Mouse (Mus musculus) macrophage (primary cell): ENCODE results near the gene Macf1. TPM values are rescaled to one million over a fixed set of nuclear protein-coding genes. Genes with fewer than 3 reads are reported as not detected.

ENCODE experiments used
- H3K27ac ChIP-seq: fragments of 350-480 bp; formaldehyde crosslinking; 2 replicates; pipeline ENCODE4 v1.9.0; 2021
- H3K36me3 ChIP-seq: fragments of 350-480 bp; formaldehyde crosslinking; 2 replicates; pipeline ENCODE4 v1.9.0; 2021; ENCODE audit errors: inconsistent target
- H3K4me3 ChIP-seq: fragments of 350-480 bp; formaldehyde crosslinking; 2 replicates; pipeline ENCODE4 v1.9.0; 2021; ENCODE audit errors: inconsistent target
- H3K79me2 ChIP-seq: fragments of 350-480 bp; formaldehyde crosslinking; 2 replicates; pipeline ENCODE4 v1.9.0; 2021; ENCODE audit errors: inconsistent target
- WGBS: methylation state at CpG from one replicate; pipeline ENCODE4 v1.1.7; 2026; ENCODE audit warnings: inconsistent platforms; ENCODE audit not compliant: missing documents; 5-methylcytosine and 5-hydroxymethylcytosine counted together
- polyA plus RNA-seq: library from polyadenylated mRNA; stranded (reverse); fragments of 250-400 nt; gene quantifications from 3 replicates; pipeline ENCODE4 v1.2.4, GENCODE M21; 2018; ENCODE audit warnings: inconsistent platforms

The Macf1 gene
- polyA plus RNA-seq, 1 experiment from 2014 or later = 144 TPM

DNA sequence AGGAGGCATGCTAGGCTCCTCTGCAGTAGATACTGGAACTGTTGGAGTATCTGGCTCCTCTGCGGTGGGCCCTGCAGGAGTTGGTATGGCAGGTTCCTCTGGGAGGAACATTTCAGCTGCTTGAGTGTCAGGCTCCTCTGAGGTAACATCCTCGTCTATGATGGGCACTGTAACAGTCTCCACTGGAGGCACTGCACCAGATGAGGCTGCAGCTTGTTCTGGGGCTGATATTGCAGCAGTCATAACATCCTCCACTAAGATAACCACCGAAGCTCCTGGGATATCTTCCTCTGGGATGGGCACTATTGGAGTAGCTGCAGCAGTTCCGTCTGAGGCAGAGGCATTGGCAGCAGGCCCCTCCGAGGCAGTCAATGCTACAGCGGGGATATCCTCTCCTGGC, 276.4 kb downstream of the Macf1 start:
- peaks cover 5% of the 10 kb centered on the region; the same call in 1 of the 2 replicates for H3K36me3 ChIP-seq
- WGBS = 89% methylated on average over 6 of the region's 6 CpGs
- no peak overlapping the region for H3K27ac ChIP-seq
- no peak overlapping the region for H3K4me3 ChIP-seq
- peaks cover 70% of the 10 kb centered on the region for H3K79me2 ChIP-seq

DNA sequence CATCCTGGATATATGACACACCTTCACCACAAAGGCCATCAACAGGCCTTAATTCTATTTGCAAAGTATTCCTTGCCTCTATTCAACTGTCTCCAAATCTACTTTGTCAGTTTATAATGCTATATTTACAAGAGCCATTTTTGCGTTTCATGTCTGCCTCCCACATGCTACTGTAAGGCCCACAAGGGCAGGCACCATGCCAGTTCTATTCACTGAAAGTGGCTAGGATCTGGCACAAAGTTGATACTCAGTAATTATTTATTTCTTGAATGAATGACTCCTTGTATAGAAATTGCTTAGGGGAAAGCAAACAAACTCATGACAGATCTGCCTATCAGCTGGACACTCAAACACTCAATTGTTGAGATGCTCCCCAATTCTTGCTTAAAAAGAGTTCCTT, 280.1 kb downstream of the Macf1 start:
- H3K4me3 ChIP-seq = no peak overlapping the region
- H3K36me3 ChIP-seq = peaks cover 27% of the 10 kb centered on the region
- H3K79me2 ChIP-seq = peaks cover 50% of the 10 kb centered on the region
- H3K27ac ChIP-seq = no peak overlapping the region
- 100% methylated on average over 1 of the region's 1 CpGs for WGBS

DNA sequence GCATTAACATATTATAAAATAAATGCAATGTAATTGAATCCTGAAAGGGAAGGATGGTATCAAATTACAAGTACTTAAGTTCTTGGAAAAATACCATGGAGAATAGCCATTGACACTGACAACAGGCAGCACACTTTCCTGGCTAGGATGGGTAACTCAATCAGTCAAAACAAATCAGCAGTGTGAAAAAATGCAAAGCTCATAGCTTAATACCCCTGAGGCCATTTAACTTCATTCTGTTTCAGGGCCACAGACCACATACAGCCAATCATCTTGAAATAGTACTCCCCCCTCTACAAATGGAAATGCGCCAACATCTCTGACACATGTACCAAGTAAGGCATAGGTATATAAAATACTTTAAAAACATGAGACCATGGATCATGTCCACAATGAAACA, 281.9 kb downstream of the Macf1 start:
- Histone ChIP-seq H3K4me3 (no peak overlapping the region), H3K27ac (no peak overlapping the region), H3K36me3 (peaks cover 36% of the 10 kb centered on the region), H3K79me2 (peaks cover 32% of the 10 kb centered on the region)
- 100% methylated on average over 1 of the region's 1 CpGs for WGBS

DNA sequence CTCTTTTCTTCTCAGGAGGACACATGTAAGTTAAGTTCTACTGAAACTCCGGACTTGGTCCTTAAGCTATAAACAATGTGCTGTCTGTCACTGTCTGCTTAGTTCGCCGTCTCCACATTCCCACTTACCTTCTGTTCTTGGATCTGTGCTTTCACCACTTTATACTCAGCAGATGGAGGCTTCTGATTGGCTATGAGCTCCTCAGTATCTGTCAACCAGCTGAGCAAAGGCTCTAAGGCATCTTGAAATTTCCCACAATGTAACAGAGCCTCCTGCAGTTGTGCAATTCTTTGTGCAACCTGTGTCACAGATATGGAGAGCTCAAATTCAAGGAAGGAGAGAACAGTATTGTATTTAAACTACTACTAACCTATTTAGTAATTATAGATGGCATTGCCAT, 282.9 kb downstream of the Macf1 start:
- H3K4me3 ChIP-seq = no peak overlapping the region
- no peak overlapping the region for H3K27ac ChIP-seq
- peaks cover 46% of the 10 kb centered on the region for H3K36me3 ChIP-seq
- WGBS = 88% methylated on average over 3 of the region's 3 CpGs
- peaks cover 22% of the 10 kb centered on the region for H3K79me2 ChIP-seq

DNA sequence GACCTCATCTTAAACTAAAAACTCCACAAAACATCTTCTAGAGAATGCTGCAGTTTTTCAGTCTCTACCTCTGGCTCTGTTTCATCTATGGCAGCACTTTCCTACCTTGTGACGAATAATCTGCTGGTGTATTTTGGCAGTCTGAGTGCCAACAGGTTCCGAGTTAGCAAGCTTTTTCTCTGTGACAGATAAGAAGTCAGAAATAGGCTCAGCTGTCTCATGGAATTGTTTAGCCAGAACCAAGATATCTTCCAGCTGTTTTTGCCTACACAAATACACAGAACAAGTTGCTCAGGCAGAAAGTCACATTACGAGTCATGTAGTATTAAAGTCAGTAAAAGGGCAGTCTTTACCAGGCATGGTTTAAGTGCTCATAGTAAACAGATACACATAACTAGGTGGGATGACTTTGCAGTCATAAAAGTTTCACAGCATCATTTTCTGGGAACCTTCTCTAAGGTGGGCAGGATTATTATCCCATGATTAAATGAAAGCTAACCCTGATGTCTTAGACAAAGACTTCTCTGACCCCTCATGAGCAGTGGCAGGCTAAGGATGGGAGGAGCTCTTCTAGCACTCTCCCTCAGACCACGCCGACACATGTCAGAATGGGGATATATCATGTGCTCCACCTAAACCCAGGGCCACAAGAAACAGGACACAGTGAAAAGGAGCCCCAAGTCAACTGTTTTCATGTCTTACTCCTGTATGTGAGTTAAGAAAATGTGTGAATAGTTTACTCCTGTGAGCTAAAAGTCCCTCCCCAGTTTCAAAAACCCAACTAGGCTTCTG, 286.3 kb downstream of the Macf1 start:
- Histone ChIP-seq H3K36me3 (peaks cover 72% of the 10 kb centered on the region), H3K4me3 (no peak overlapping the region), H3K27ac (no peak overlapping the region), H3K79me2 (no peaks in the 10 kb centered on the region)
- 98% methylated on average over 5 of the region's 5 CpGs for WGBS

DNA sequence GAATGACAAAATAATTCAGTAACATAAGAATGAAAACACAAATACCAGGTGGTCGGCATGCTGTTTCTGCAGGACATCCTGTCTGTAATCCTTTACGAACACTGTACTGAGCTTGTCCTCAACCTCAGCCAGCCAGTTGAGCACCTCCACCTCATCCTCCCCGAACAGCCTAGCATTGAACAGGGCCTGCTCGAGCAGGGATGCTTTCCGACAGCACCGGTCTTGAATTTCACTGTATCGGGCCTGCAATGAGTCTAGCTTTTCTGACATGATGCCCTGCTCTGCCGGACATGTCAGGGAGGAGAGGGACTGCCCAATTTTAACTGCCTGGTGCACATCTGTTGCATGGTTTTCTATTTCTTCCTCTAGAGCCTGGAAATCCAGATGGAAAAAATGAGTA, 287.1 kb downstream of the Macf1 start:
- 97% methylated on average over 8 of the region's 8 CpGs for WGBS
- peaks cover 72% of the 10 kb centered on the region for H3K36me3 ChIP-seq

DNA sequence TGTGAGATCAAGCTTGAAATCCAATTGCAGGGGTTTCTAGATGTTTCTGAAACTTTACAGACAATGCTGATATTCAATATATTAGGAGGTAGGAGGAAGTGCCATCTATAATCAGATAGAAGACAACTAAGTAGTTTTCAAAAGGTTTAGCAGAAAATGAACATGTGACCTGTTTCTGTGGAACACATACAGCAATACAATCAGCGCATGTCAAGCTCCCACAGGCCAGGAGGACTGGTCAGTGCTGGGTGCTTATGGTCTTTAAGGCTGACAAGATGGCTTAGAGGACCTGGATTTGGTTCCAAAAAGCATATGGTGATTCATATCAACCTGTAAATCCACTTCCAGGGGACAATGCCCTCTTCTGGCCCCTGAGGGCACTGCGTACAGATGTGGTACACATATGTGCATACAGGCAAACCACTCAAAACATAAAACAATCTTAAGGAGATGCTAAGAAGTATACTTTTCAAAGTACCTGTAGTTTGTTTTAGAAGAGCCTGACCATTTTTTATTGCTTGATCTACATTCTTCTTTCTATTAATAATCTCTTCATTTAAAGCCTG, 288.6 kb downstream of the Macf1 start:
- 95% methylated on average over 2 of the region's 2 CpGs for WGBS
- peaks cover 74% of the 10 kb centered on the region for H3K36me3 ChIP-seq

More for the DNA sequence above, 287.1 kb downstream of the Macf1 start:
- Histone ChIP-seq H3K4me3 (no peak overlapping the region), H3K79me2 (no peaks in the 10 kb centered on the region), H3K27ac (no peak overlapping the region)

DNA sequence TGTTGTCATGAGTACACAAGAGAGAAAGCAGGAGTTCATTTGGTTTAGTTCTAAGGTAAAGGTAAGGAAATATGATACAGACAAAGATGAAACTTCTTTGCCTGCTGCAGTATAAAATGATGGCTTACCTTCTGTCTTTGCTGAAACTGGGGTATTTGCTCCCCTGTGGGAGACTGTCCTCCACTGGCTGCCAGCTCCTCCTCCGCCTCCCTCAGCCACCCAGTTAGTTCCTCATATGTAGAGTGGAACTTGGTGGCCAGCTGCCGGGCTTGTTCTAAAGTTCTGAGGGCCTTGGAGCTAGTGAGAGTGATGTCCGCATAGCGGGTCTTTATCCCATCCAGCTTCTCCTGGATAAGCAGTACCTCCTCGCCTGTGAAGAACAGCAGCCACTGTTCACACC, 289.3 kb downstream of the Macf1 start:
- no peak overlapping the region for H3K4me3 ChIP-seq
- H3K79me2 ChIP-seq = no peaks in the 10 kb centered on the region
- H3K27ac ChIP-seq = no peak overlapping the region
- peaks cover 74% of the 10 kb centered on the region for H3K36me3 ChIP-seq
- 85% methylated on average over 5 of the region's 5 CpGs for WGBS

More for the DNA sequence above, 288.6 kb downstream of the Macf1 start:
- H3K4me3 ChIP-seq = no peak overlapping the region
- no peaks in the 10 kb centered on the region for H3K79me2 ChIP-seq
- no peak overlapping the region for H3K27ac ChIP-seq

DNA sequence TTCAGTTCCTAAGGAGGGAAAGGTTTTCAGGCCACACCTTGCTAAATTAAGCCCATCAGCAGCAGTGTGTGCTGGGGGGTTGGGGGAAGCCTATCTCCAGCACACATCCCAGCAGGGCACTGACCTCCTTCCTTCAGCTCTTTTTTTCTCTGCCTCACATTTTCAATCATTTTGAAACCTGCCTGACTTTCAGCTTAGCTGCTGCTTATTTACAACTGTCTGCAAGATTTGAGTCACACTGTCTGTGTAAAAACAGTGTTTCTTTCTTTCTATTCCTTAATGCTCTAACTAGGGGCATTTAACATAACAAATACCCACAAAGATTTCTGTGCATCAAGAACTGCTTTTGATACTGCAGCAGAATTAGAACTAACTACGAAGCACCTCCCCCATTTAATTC, 289.9 kb downstream of the Macf1 start:
- H3K27ac ChIP-seq = no peak overlapping the region
- peaks cover 75% of the 10 kb centered on the region for H3K36me3 ChIP-seq
- no peaks in the 10 kb centered on the region for H3K79me2 ChIP-seq
- 73% methylated on average over 1 of the region's 1 CpGs for WGBS
- no peak overlapping the region for H3K4me3 ChIP-seq

DNA sequence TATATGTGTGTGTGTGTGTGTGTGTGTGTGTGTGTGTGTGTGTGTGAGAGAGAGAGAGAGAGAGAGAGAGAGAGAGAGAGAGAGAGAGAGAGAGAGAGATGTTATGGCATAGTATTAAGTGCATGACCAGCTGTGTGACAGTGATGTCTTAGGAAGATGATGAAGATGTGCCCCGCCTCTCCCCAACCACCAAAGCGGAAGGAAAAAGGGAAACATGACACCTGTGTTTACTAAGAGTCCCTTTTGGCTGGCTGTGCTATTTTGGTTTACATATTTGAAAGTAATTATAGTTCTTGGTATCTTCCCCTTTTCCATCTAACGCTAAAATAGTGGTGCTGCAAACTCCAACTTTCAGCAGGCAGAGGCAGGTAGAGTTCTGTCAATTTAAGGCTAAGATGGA, 291.2 kb downstream of the Macf1 start:
- Histone ChIP-seq H3K79me2 (no peaks in the 10 kb centered on the region), H3K36me3 (peaks cover 77% of the 10 kb centered on the region), H3K4me3 (no peak overlapping the region), H3K27ac (no peak overlapping the region)
- 96% methylated on average over 3 of the region's 3 CpGs for WGBS

DNA sequence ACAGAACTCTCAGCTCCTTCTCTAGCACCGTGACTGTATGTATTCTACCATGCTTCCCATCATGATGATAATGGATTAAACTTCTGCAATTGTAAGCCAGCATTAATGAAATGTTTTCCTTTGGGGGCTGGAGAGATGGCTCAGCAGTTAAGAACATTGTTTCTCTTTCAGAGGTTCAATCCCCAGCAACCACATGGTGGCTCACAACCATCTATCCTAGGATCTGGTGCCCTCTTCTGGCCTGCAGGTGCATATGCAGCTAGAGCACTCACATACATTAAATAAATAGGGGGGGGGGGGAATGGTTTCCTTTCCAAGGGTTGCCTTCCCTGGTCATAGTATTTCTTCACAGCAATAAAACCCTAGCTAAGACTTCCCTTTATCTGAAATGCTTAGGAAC, 292.0 kb downstream of the Macf1 start:
- Histone ChIP-seq H3K4me3 (no peak overlapping the region), H3K36me3 (peaks cover 77% of the 10 kb centered on the region), H3K27ac (no peak overlapping the region), H3K79me2 (no peaks in the 10 kb centered on the region)
- 100% methylated on average over 1 of the region's 1 CpGs for WGBS

DNA sequence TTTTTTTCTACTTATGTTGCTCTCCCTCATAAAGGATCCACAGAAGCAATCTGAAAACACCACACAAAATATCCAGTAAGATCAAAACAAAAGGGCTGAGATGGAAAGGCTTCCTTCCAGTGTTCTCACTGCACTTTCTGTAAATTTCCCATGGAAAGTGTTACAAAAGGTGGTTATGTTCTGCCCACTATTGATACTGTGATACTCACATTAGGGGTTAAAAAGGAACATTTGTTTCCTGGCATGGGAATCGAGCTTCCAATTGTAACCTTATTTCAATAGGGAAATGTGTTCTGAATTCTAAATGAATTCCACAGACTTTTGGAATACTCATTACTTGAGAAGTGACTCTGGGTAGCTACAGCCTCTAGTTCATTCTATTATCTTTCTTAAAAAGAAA, 299.1 kb downstream of the Macf1 start:
- no peak overlapping the region for H3K27ac ChIP-seq
- no peak overlapping the region for H3K4me3 ChIP-seq
- 100% methylated on average over 1 of the region's 1 CpGs for WGBS
- H3K36me3 ChIP-seq = peaks cover 99% of the 10 kb centered on the region
- H3K79me2 ChIP-seq = no peaks in the 10 kb centered on the region

DNA sequence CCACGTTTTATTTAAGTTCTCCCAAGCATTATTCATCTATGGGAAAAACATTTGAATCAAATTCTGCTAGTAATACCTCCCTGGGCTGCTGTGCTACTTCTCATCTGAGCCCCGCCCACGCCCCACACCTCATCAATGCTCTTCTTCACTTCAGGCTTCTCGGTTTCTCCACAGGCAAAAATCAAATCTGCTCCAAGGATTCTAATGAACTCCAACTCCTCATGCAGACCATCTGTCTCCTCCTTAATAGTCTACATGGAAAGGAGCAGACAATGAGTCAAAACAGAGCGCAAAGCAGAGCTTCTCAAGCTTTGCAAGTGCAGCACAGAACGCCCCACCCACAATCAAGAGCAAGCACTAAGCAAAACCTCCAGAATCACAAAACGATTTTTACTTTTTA, 301.0 kb downstream of the Macf1 start:
- Histone ChIP-seq H3K4me3 (no peak overlapping the region), H3K27ac (no peak overlapping the region), H3K36me3 (peaks cover 94% of the 10 kb centered on the region), H3K79me2 (no peaks in the 10 kb centered on the region)
- WGBS = 96% methylated on average over 7 of the region's 7 CpGs

DNA sequence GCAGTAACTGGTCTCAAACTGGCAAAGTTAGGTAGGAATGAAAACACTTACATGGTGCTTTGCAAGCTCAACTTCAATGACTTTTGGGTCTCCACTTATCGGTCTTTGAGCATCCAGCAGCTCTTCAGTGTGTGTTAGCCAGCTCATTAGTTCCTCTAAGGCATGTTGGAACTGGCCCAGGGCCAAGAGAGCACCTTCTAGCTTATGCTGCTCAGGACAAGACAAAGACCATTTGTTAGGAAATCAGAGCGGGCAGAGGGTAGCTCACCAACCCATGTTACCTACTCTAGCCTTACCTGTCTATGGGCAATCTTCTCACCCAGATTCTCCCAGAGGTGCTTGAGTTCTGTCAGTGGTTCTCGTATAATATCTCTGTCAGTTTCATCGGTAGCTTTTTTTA, 302.1 kb downstream of the Macf1 start:
- H3K27ac ChIP-seq = no peak overlapping the region
- no peak overlapping the region for H3K4me3 ChIP-seq
- no peaks in the 10 kb centered on the region for H3K79me2 ChIP-seq
- peaks cover 95% of the 10 kb centered on the region for H3K36me3 ChIP-seq
- 91% methylated on average over 4 of the region's 4 CpGs for WGBS

DNA sequence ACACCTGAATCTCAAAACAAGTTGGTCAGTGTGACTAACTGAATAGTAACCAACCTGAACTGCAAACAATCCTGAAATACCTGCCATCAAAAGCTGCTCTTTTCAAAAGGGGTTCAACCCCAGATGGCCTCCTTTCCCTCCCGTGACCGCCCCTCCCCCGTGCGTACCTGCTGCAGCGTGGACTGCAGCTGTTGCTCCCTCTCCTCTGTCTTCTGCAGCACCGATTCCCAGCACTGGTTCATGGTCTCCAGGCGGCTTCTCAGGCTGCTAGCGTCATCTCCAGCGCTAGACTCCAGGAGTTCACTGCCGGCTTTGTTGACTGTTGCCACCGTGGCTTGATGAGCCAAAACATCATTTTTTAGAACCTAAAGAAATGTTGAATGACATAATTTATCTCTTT, 302.6 kb downstream of the Macf1 start:
- H3K4me3 ChIP-seq = no peak overlapping the region
- H3K36me3 ChIP-seq = peaks cover 95% of the 10 kb centered on the region
- H3K79me2 ChIP-seq = no peaks in the 10 kb centered on the region
- WGBS = 96% methylated on average over 11 of the region's 11 CpGs
- H3K27ac ChIP-seq = no peak overlapping the region
